Mouse (Mus musculus) CH12.LX (cell line): ENCODE data around the gene Diras2. TPM values are rescaled to one million over a fixed set of nuclear protein-coding genes. Genes with fewer than 3 reads are reported as not detected.

ENCODE experiments used
- DNase-seq: peaks from one replicate; pipeline ENCODE4 v3.0.0-alpha.2; 2013; ENCODE audit errors: extremely low read depth
- H3K27ac ChIP-seq: 2 replicates; pipeline ENCODE4 v1.5.1; 2012; ENCODE audit warnings: low read depth, mild to moderate bottlenecking, control low read depth, moderate library complexity; ENCODE audit not compliant: insufficient read depth
- H3K27me3 ChIP-seq: replicated peaks from 2 replicates; pipeline ENCODE3; 2012; ENCODE audit warnings: inconsistent platforms
- H3K36me3 ChIP-seq, 2 experiments: replicated peaks in 1 of 2; 2 replicates each; pipeline versions ENCODE3 to v1.6.1; 2012; ENCODE audit warnings: inconsistent platforms in 1 of 2, low read length in 1 of 2, mild to moderate bottlenecking in 1 of 2, mixed read lengths in 1 of 2, moderate library complexity in 1 of 2; ENCODE audit not compliant: control insufficient read depth in 1 of 2, insufficient read depth in 1 of 2
- H3K4me1 ChIP-seq, 2 experiments: 2 replicates each; pipeline ENCODE4 v1.6.1; 2012; ENCODE audit warnings: inconsistent platforms in 1 of 2, moderate library complexity in 1 of 2; ENCODE audit not compliant: insufficient read depth in 2 of 2, control insufficient read depth in 1 of 2
- H3K4me2 ChIP-seq: 2 replicates; pipeline ENCODE4 v1.6.1; 2012; ENCODE audit warnings: low read depth, mild to moderate bottlenecking, control low read depth; ENCODE audit not compliant: poor library complexity, insufficient read depth, severe bottlenecking
- H3K4me3 ChIP-seq, 3 experiments: fragments of 150-350 bp in 1 of 3; sonication (generic) in 1 of 3; replicated peaks in 1 of 3; 2 replicates each; pipeline versions ENCODE3 to v1.5.1; 2011 to 2012; ENCODE audit warnings: low read depth in 2 of 3, low read length in 2 of 3, mild to moderate bottlenecking in 2 of 3, moderate library complexity in 2 of 3, control low read depth in 1 of 3, improper control_type of control experiment in 1 of 3, inconsistent platforms in 1 of 3, mixed read lengths in 1 of 3; ENCODE audit not compliant: poor library complexity in 1 of 3
- H3K79me2 ChIP-seq: replicated peaks from 2 replicates; pipeline ENCODE4 v1.6.1; 2012; ENCODE audit warnings: mild to moderate bottlenecking, moderate library complexity; ENCODE audit not compliant: control insufficient read depth, poor library complexity, insufficient read depth, severe bottlenecking; ENCODE audit errors: extremely low read depth
- H3K9ac ChIP-seq: 2 replicates; pipeline ENCODE4 v1.6.1; 2012; ENCODE audit warnings: low read depth, mild to moderate bottlenecking, control low read depth, moderate library complexity; ENCODE audit not compliant: insufficient read depth
- H3K9me3 ChIP-seq: replicated peaks from 2 replicates; pipeline ENCODE3; 2012; ENCODE audit warnings: low read length, inconsistent platforms, mixed read lengths
- CHD2 ChIP-seq: IDR thresholded peaks from 2 replicates; pipeline ENCODE4 v1.6.1; 2011; ENCODE audit warnings: low read length, improper control_type of control experiment
- ELF1 ChIP-seq: IDR thresholded peaks from 2 replicates; pipeline ENCODE4 v1.6.1; 2014; ENCODE audit warnings: low read depth, mild to moderate bottlenecking, inconsistent platforms, low read length, improper control_type of control experiment
- EP300 ChIP-seq: IDR thresholded peaks from 2 replicates; pipeline ENCODE4 v1.6.1; 2011; ENCODE audit warnings: low read length, improper control_type of control experiment
- IRF4 ChIP-seq: IDR thresholded peaks from 2 replicates; pipeline ENCODE4 v1.6.1; 2014; ENCODE audit warnings: low read depth, mild to moderate bottlenecking, inconsistent platforms, low read length, improper control_type of control experiment
- JUND ChIP-seq: conservative IDR thresholded peaks from 2 replicates; pipeline ENCODE4 v1.6.1; 2011; ENCODE audit warnings: low read depth, low read length, improper control_type of control experiment
- KAT2A ChIP-seq: IDR thresholded peaks from 2 replicates; pipeline ENCODE4 v1.6.1; 2012; ENCODE audit warnings: low read length, improper control_type of control experiment, inconsistent platforms; ENCODE audit not compliant: insufficient replicate concordance
- MAFK ChIP-seq: IDR thresholded peaks from 2 replicates; pipeline ENCODE4 v1.6.1; 2011; ENCODE audit warnings: low read length, improper control_type of control experiment; ENCODE audit not compliant: insufficient replicate concordance
- MAX ChIP-seq: IDR thresholded peaks from 2 replicates; pipeline ENCODE4 v1.6.1; 2011; ENCODE audit warnings: low read length, improper control_type of control experiment
- MAZ ChIP-seq: IDR thresholded peaks from 2 replicates; pipeline ENCODE4 v1.6.1; 2012; ENCODE audit warnings: low read depth, mild to moderate bottlenecking, inconsistent platforms, low read length, improper control_type of control experiment, moderate library complexity
- MXI1 ChIP-seq: IDR thresholded peaks from 2 replicates; pipeline ENCODE4 v1.6.1; 2011; ENCODE audit warnings: mild to moderate bottlenecking, low read depth, low read length, improper control_type of control experiment
- MYC ChIP-seq: IDR thresholded peaks from 2 replicates; pipeline ENCODE4 v1.6.1; 2011; ENCODE audit warnings: low read depth, mild to moderate bottlenecking, improper control_type of control experiment, low read length
- NELFE ChIP-seq: IDR thresholded peaks from 2 replicates; pipeline ENCODE4 v1.6.1; 2011; ENCODE audit warnings: low read depth, low read length, improper control_type of control experiment
- PAX5 ChIP-seq: IDR thresholded peaks from 2 replicates; pipeline ENCODE4 v1.6.1; 2012; ENCODE audit warnings: low read length, inconsistent platforms, mixed read lengths
- POLR2A ChIP-seq: IDR thresholded peaks from 2 replicates; pipeline ENCODE4 v1.6.1; 2011; ENCODE audit warnings: low read depth, mild to moderate bottlenecking, improper control_type of control experiment, low read length
- POLR2AphosphoS2 ChIP-seq: IDR thresholded peaks from 2 replicates; pipeline ENCODE4 v1.6.1; 2011; ENCODE audit warnings: low read depth, low read length, improper control_type of control experiment
- RCOR1 ChIP-seq: conservative IDR thresholded peaks from 2 replicates; pipeline ENCODE4 v1.6.1; 2012; ENCODE audit warnings: low read depth, mild to moderate bottlenecking, inconsistent platforms, low read length, improper control_type of control experiment
- USF1 ChIP-seq: IDR thresholded peaks from 2 replicates; pipeline ENCODE4 v1.6.1; 2014; ENCODE audit warnings: low read depth, mild to moderate bottlenecking, inconsistent platforms, low read length, improper control_type of control experiment
- USF2 ChIP-seq: conservative IDR thresholded peaks from 2 replicates; pipeline ENCODE4 v1.6.1; 2011; ENCODE audit warnings: low read depth, low read length, improper control_type of control experiment
- ZC3H11A ChIP-seq: IDR thresholded peaks from 2 replicates; pipeline ENCODE4 v1.6.1; 2012; ENCODE audit warnings: low read depth, mild to moderate bottlenecking, inconsistent platforms, low read length, improper control_type of control experiment
- ZKSCAN1 ChIP-seq: IDR thresholded peaks from 2 replicates; pipeline ENCODE4 v1.6.1; 2012; ENCODE audit warnings: low read depth, inconsistent platforms, low read length, improper control_type of control experiment, borderline replicate concordance
- ZNF384 ChIP-seq: IDR thresholded peaks from 2 replicates; pipeline ENCODE4 v1.6.1; 2012; ENCODE audit warnings: low read depth, low read length, improper control_type of control experiment, inconsistent platforms
- dilution Hi-C: fragments of 300-500 bp; cut with MboI; formaldehyde crosslinking; loops from 2 replicates; pipeline ENCODE4 v1.14.3; 2020; ENCODE audit warnings: low sequenced_read_pairs; ENCODE audit not compliant: extremely low pct_unique_long_range_greater_than_20kb, extremely low pct_ligation_motif_present
- in situ Hi-C: fragments of 300-500 bp; cut with MboI; formaldehyde crosslinking; loops from 3 replicates; pipeline ENCODE4 v1.14.3; 2019; ENCODE audit warnings: low sequenced_read_pairs, low pct_ligation_motif_present, low pct_unique_long_range_greater_than_20kb, mixed read lengths
- polyA plus RNA-seq: library from polyadenylated mRNA; unstranded; fragments of >175 nt; gene quantifications from 2 replicates; pipeline ENCODE4 v1.2.1, GENCODE M21; 2012; ENCODE audit warnings: low read depth; ENCODE audit not compliant: insufficient read length
- total RNA-seq, 2 experiments: library from RNA; depleted of rRNA; stranded (reverse); fragments of 300-350 nt in 1 of 2; fragments of >200 nt in 1 of 2; gene quantifications; 2 replicates each; pipeline ENCODE4 v1.2.3; 2012 to 2014

The Diras2 gene
- total RNA-seq (2012; rRNA removed) (6.5 and 8.5 TPM in 2 replicates), total RNA-seq (2014; rRNA removed) (2.8 and 3.0 TPM in 2 replicates), polyA plus RNA-seq (3.6 and 3.9 TPM in 2 replicates)

GRCm38 (mm10) chr13:52531121-52531520 lies at the start of gene Diras2:
Diras2 (minus strand) TSS chr13:52531279.
- dilution Hi-C loops, result no loop called here
- Histone ChIP-seq H3K4me2 (no peak within 1 kb of the TSS), H3K36me3 (peaks cover 19 to 28% of the 10 kb centered on the region in 2 experiments), H3K27me3 (no peaks in the 10 kb centered on the region), H3K27ac (no peak within 1 kb of the TSS), H3K9me3 (peaks cover 11% of the 10 kb centered on the region), H3K9ac (no peak within 1 kb of the TSS), H3K4me1 (peaks cover 15 to 73% of the 10 kb centered on the region in 2 experiments), H3K79me2 (peaks cover 11% of the 10 kb centered on the region), H3K4me3 (no peak within 1 kb of the TSS)
- TF ChIP-seq IRF4, result no peak
- no peak for TF ChIP-seq CHD2
- no peak for TF ChIP-seq MAFK
- TF ChIP-seq ZNF384, result no peak
- TF ChIP-seq POLR2A, result no peak
- TF ChIP-seq EP300, result no peak
- no peak for DNase-seq
- in situ Hi-C loops, result loop anchor here (5.0 kb wide), 1 partner anchor 254 kb away; no protein-coding TSS in a partner anchor

GRCm38 (mm10) chr13:52578776-52579175 lies 47.7 kb upstream of the Diras2 start:
- Histone ChIP-seq H3K79me2 (no peaks in the 10 kb centered on the region), H3K4me2 (no peak overlapping the region), H3K27me3 (no peaks in the 10 kb centered on the region), H3K4me1 (peaks cover 37 to 52% of the 10 kb centered on the region in 2 experiments), H3K4me3 (no peak overlapping the region), H3K9me3 (peaks cover 15% of the 10 kb centered on the region), H3K9ac (no peak overlapping the region), H3K27ac (no peak overlapping the region), H3K36me3 (no peaks in the 10 kb centered on the region)
- dilution Hi-C loops (no loop called here), in situ Hi-C loops (no loop called here)
- DNase-seq, result no peak
- TF ChIP-seq JUND, result no peak
- no peak for TF ChIP-seq ELF1
- no peak for TF ChIP-seq EP300
- no peak for TF ChIP-seq ZNF384
- TF ChIP-seq ZKSCAN1, result no peak
- no peak for TF ChIP-seq NELFE
- no peak for TF ChIP-seq POLR2A
- TF ChIP-seq MAX, result no peak
- TF ChIP-seq MXI1, result no peak
- no peak for TF ChIP-seq RCOR1
- no peak for TF ChIP-seq POLR2AphosphoS2
- no peak for TF ChIP-seq USF2
- no peak for TF ChIP-seq KAT2A
- no peak for TF ChIP-seq MAZ
- TF ChIP-seq PAX5, result no peak
- no peak for TF ChIP-seq USF1
- TF ChIP-seq ZC3H11A, result no peak
- TF ChIP-seq MYC, result no peak
